Mouse (Mus musculus) megakaryocyte, embryonic 14.5 days (primary cell): ENCODE data around the gene Rps11.

Experiments used
- FLI1 ChIP-seq: IDR thresholded peaks from 2 replicates; pipeline ENCODE4 v1.6.1; 2012; ENCODE audit warnings: low read length, inconsistent platforms, mixed read lengths
- GATA1 ChIP-seq: IDR thresholded peaks from 3 replicates; pipeline ENCODE4 v1.6.1; 2012; ENCODE audit warnings: mixed read lengths, low read length, inconsistent platforms, borderline replicate concordance

GRCm38 (mm10) chr7:45129318-45129717, 5.1 kb upstream of the Rps11 start:
- TF ChIP-seq FLI1 (no peak), GATA1 (no peak)
